Mouse (Mus musculus) ES-Bruce4 (cell line): ENCODE data around the gene Olfr313. TPM values are rescaled to one million over a fixed set of nuclear protein-coding genes. Genes with fewer than 3 reads are reported as not detected.

Source experiments
- H3K27ac ChIP-seq: 2 replicates; pipeline ENCODE4 v1.5.1; 2012; ENCODE audit warnings: low read length, inconsistent platforms; ENCODE audit not compliant: insufficient read depth
- H3K27me3 ChIP-seq: 2 replicates; pipeline ENCODE4 v1.6.1; 2012; ENCODE audit warnings: mild to moderate bottlenecking, low read length, inconsistent platforms; ENCODE audit not compliant: control insufficient read depth, poor library complexity, insufficient read depth, severe bottlenecking
- H3K36me3 ChIP-seq: 2 replicates; pipeline ENCODE4 v1.6.1; 2012; ENCODE audit warnings: inconsistent platforms, mild to moderate bottlenecking, low read length, moderate library complexity; ENCODE audit not compliant: control insufficient read depth, poor library complexity, insufficient read depth, severe bottlenecking
- H3K4me1 ChIP-seq: one replicate; pipeline ENCODE4 v1.8.1; 2011; ENCODE audit warnings: low read length; ENCODE audit not compliant: control insufficient read depth, insufficient read depth
- H3K4me3 ChIP-seq: 2 replicates; pipeline ENCODE4 v1.5.1; 2011; ENCODE audit warnings: low read depth, mild to moderate bottlenecking, low read length
- H3K9ac ChIP-seq: 2 replicates; pipeline ENCODE4 v1.6.1; 2012; ENCODE audit warnings: low read depth, mild to moderate bottlenecking, inconsistent platforms; ENCODE audit not compliant: poor library complexity, severe bottlenecking
- H3K9me3 ChIP-seq: replicated peaks from 2 replicates; pipeline ENCODE4 v1.6.1; 2012; ENCODE audit warnings: mild to moderate bottlenecking, low read length, inconsistent platforms; ENCODE audit not compliant: control insufficient read depth, poor library complexity, insufficient read depth, severe bottlenecking
- CTCF ChIP-seq: IDR thresholded peaks from one replicate; pipeline ENCODE4 v1.8.1; 2011; ENCODE audit warnings: low read depth, low read length
- EP300 ChIP-seq: IDR thresholded peaks from 2 replicates; pipeline ENCODE4 v1.6.1; 2011; ENCODE audit warnings: low read depth, low read length; ENCODE audit not compliant: insufficient read depth
- POLR2A ChIP-seq: IDR thresholded peaks from one replicate; pipeline ENCODE4 v1.8.1; 2011; ENCODE audit warnings: low read length; ENCODE audit not compliant: insufficient read depth
- polyA plus RNA-seq: library from polyadenylated mRNA; stranded (reverse); fragments of >200 nt; gene quantifications from 2 replicates; pipeline ENCODE4 v1.2.4, GENCODE M21; 2011; ENCODE audit warnings: low read depth; ENCODE audit not compliant: missing spikeins, insufficient read depth, insufficient read length

Olfr313 gene
- polyA plus RNA-seq, 1 experiment = not detected

DNA sequence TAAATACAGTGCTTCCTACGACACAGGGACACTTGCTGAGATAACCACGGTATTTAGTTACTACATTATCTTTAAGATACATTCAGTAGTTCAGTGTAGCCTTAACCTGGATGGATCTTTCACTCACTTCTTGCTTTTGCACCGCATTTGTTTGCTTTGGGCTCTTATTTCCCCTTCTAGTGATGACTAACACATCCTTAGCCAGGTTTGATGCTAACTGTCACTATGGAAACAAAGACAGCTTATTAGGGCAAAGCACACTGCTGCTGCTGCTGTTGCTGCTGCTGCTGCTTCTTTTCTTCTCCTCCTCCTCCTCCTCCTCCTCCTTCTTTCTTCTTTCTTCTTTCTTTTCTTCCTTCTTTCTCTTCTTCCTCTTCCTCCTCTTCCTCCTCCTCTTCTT, 25.3 kb upstream of the Olfr313 start:
- Histone ChIP-seq H3K27ac (no peak overlapping the region), H3K9me3 (no peaks in the 10 kb centered on the region), H3K9ac (no peak overlapping the region), H3K4me3 (no peak overlapping the region), H3K4me1 (no peaks in the 10 kb centered on the region), H3K36me3 (no peaks in the 10 kb centered on the region), H3K27me3 (no peaks in the 10 kb centered on the region)
- TF ChIP-seq EP300 (no peak), CTCF (no peak), POLR2A (no peak)

DNA sequence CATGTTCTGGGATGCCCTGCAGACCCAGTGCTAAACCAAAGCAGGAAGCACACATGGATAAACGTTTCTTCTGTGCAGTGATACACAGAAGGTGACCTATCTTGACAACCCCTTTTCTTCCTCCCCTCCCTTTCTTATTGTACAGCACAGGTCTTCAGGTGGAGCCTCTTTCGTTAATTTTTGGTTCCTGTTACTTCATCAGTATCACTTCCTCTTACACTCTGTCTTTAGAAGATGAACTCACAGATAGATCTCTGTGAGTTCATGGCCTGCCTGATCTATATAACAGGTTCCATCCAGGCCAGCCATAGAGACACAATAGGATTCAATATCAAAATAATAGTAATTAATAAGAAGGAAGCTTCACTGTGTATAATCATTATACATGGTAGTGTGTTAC, 24.7 kb upstream of the Olfr313 start:
- no peaks in the 10 kb centered on the region; the same call in 1 of the 2 replicates for H3K27me3 ChIP-seq
- H3K4me1 ChIP-seq = no peaks in the 10 kb centered on the region
- TF ChIP-seq CTCF (no peak), POLR2A (no peak), EP300 (no peak)
- H3K36me3 ChIP-seq = no peaks in the 10 kb centered on the region
- H3K4me3 ChIP-seq = no peak overlapping the region
- no peak overlapping the region for H3K27ac ChIP-seq
- no peaks in the 10 kb centered on the region for H3K9me3 ChIP-seq
- no peak overlapping the region for H3K9ac ChIP-seq

DNA sequence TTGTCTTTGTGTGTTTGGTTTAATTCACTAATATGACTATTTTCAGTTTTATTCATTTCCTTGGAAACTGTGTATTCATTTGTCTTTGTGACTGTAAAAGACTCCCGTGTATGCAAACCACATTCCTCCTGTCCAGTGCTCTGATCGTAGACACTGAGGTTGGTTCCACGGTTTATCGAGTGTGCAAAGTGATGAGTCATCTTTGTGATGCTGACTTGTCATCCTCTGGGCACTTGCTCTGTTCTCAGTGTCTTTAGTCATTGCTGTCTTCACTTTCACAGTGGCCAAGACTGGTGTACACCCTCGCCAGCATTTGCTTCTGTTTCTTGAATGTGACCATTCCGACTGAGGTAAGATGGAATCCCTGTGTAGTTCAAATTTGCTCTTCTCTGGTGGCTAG, 24.2 kb upstream of the Olfr313 start:
- no peak for TF ChIP-seq POLR2A
- TF ChIP-seq CTCF = no peak
- no peak for TF ChIP-seq EP300

DNA sequence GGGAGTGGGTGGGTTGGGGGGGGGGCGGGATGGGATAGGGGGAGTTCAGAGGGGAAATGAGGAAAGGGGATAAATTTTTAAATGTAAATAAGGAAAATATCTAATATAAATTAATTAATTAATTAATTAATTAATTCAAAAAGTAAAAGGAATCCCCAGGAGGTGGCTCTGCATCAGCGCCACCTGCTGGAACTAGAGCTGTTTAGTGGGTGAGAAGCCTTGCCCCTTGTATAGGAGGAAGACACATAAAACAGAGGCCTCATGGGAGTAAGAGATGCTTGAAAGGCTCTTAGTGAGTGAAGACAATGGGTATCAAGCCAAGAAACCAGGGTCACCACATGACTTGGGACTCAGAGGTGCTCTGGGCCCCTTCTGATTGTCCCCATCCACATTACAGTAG, 18.9 kb upstream of the Olfr313 start:
- Histone ChIP-seq H3K4me1 (no peaks in the 10 kb centered on the region), H3K9me3 (no peaks in the 10 kb centered on the region), H3K4me3 (no peak overlapping the region), H3K27me3 (no peaks in the 10 kb centered on the region; the same call in 1 of the 2 replicates), H3K27ac (no peak overlapping the region), H3K36me3 (no peaks in the 10 kb centered on the region), H3K9ac (no peak overlapping the region)
- TF ChIP-seq EP300 (no peak), CTCF (peak; percentile 6)

More for the DNA sequence above, 24.2 kb upstream of the Olfr313 start:
- Histone ChIP-seq H3K36me3 (no peaks in the 10 kb centered on the region), H3K4me1 (no peaks in the 10 kb centered on the region), H3K4me3 (no peak overlapping the region), H3K27me3 (no peaks in the 10 kb centered on the region; the same call in 1 of the 2 replicates), H3K9ac (no peak overlapping the region), H3K27ac (no peak overlapping the region), H3K9me3 (no peaks in the 10 kb centered on the region)

DNA sequence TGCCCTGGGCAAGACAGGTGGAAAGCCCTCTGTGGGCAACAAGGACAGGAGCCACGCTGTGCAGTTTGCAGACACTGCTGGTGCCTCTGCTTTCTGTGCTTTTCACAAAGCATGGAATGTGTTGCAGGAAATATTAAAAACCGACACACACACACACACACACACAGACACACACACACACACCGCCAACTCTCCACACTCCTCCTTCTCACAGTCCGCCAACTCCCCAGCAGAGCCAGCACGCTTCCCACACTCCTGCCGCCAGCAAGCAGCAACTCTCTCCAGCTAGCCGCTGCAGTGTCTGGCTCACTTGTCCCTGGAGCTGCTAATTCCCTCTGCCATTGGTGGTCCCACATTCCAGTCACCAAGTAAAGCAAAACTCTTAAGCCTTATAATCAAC, 17.9 kb upstream of the Olfr313 start:
- Histone ChIP-seq H3K4me3 (no peak overlapping the region), H3K9ac (no peak overlapping the region), H3K36me3 (no peaks in the 10 kb centered on the region), H3K27ac (no peak overlapping the region), H3K9me3 (no peaks in the 10 kb centered on the region), H3K4me1 (no peaks in the 10 kb centered on the region), H3K27me3 (no peaks in the 10 kb centered on the region; the same call in 1 of the 2 replicates)
- TF ChIP-seq POLR2A = no peak
- no peak for TF ChIP-seq CTCF
- no peak for TF ChIP-seq EP300

DNA sequence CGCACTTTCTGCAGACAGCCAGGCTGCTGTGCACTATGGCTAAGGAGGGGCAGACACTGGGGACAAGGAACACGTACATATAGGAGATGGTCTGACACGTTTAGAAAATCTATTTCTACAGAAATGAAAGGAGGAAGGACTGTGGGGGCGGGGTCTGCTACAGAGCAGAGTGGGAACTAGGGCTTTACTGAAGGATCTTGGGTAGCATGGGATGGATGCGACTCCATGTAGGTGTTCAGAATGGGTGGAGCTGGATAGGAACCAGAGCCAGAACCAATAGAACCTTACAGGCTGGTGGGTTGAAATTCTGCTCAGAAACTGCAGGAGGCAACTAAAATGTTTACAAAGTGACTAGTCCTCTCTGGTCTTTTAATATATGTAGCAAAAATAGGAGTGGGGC, 15.1 kb upstream of the Olfr313 start:
- Histone ChIP-seq H3K27ac (no peak overlapping the region), H3K4me3 (no peak overlapping the region), H3K9ac (no peak overlapping the region), H3K36me3 (no peaks in the 10 kb centered on the region), H3K9me3 (no peaks in the 10 kb centered on the region), H3K4me1 (no peaks in the 10 kb centered on the region), H3K27me3 (no peaks in the 10 kb centered on the region; the same call in 1 of the 2 replicates)
- no peak for TF ChIP-seq EP300
- no peak for TF ChIP-seq POLR2A
- no peak for TF ChIP-seq CTCF
